Mouse (Mus musculus): ENCODE data around the gene Nelfb.
"Not testable (repeated sequence)": the region's sequence is repeated elsewhere in the genome, so short reads cannot be mapped to it uniquely, and the experiment has no call there.

DNA sequence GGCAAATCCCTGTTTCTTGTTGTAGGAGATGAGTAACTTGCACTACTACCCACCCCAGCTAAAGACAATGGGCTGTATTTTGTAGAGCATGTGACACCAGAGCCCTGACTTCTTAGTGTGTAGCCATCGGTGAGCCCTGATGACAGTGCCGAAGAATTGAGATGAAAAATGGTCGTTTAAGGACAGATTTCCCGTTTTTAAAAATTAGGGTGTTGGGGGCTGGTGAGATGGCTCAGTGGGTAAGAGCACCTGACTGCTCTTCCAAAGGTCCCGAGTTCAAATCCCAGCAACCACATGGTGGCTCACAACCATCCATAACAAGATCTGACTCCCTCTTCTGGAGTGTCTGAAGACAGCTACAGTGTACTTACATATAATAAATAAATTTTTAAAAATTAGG lies 46.0 kb upstream of the Nelfb start:
- TF ChIP-seq POLR2A (IDR thresholded peaks at IDR 0.05; ENCODE audit: borderline replicate concordance, extremely low read depth, insufficient read depth, insufficient read length, poor library complexity, severe bottlenecking); CTCF (IDR thresholded peaks at IDR 0.05; ENCODE audit: borderline replicate concordance, extremely low read depth, insufficient read depth, insufficient read length): not testable (repeated sequence)
